10 mouse cellular contexts compared by ENCODE assay signal in the genomic region with DNA sequence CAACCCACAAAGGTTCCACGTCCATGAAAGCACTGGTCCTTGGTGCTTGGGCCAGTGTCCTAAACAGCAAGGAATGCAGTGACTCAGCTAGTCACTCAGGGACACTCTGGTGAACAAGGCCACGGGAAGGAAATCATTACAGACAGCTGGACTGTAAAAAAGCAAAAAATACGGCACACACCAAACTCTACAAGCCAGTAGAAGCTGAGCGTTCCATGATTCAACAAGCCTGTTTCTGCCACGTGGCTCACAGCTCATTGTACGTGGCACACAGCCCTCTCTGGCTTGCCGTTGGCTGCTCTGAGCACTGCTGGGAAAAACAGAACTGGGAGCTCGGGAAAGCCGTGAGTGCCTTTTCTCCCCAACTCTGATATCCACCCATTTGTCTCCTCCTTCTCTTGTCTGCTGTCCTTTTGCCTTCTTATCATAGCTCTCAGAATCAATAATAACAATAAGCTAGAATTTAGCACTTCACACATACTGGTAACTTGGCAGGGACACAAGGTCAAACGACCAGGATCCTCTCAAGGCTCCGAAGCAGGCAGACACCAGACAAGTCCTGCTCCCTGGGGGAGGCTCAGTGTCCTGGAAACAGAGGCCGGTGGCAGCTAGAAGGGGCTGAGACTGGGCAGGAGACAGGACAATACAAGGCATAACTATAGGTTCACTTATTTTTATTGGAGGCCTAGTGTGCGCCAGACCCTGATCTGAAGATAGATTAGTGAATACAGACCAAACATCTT. TPM values are rescaled to one million over a fixed set of nuclear protein-coding genes. Genes with fewer than 3 reads are reported as not detected.
DNase-seq lines count a peak whose midpoint lies in the region; ATAC-seq and TF ChIP-seq lines count a peak whose summit lies in the region.
"Had no signal": no experiment of that assay in that cellular context is flagged by ENCODE, and none has a peak within 500 bp of the region (broad histone marks: within the 10 kb centered on the region; RNA-seq: fewer than 3 reads in every experiment).

A gene (plus strand): TSS at position 218 of the 743 bp plus-strand sequence.

- H3K36me3 ChIP-seq in intestine, embryonic 16.5 days (ENCODE audit: control insufficient read depth, insufficient read depth, low read length): no peaks in the 10 kb centered on the region
- no peaks in the 10 kb centered on the region for H3K36me3 ChIP-seq in intestine, embryonic 15.5 days
- H3K36me3 ChIP-seq in heart, embryonic 16.5 days (ENCODE audit: control insufficient read depth, insufficient read depth): no peaks in the 10 kb centered on the region
- no peaks in the 10 kb centered on the region for H3K36me3 ChIP-seq in lung, postnatal 0 days (ENCODE audit: insufficient read depth, low read length)
- H3K36me3 ChIP-seq: embryonic facial prominence, embryonic 13.5 days; limb, embryonic 15.5 days had no signal

- H3K9ac ChIP-seq in intestine, embryonic 16.5 days (ENCODE audit: low read depth, low read length): no peak within 1 kb of the TSS
- H3K9ac ChIP-seq in intestine, embryonic 15.5 days: no peak within 1 kb of the TSS
- peak within 1 kb of the TSS; percentile 15; the same call in 1 of the 2 replicates for H3K9ac ChIP-seq in heart, embryonic 16.5 days (ENCODE audit: low read length)
- no peak within 1 kb of the TSS for H3K9ac ChIP-seq in lung, postnatal 0 days (replicated peaks; ENCODE audit: low read depth)
- H3K9ac ChIP-seq: embryonic facial prominence, embryonic 13.5 days; limb, embryonic 15.5 days had no signal

- H3K4me1 ChIP-seq in intestine, embryonic 16.5 days (ENCODE audit: control insufficient read depth, insufficient read depth, low read length): no peaks in the 10 kb centered on the region
- no peaks in the 10 kb centered on the region for H3K4me1 ChIP-seq in intestine, embryonic 15.5 days (replicated peaks)
- H3K4me1 ChIP-seq in heart, embryonic 16.5 days (ENCODE audit: control insufficient read depth, insufficient read depth, low read length): peaks cover 5% of the 10 kb centered on the region; the same call in 1 of the 2 replicates
- H3K4me1 ChIP-seq in lung, postnatal 0 days (ENCODE audit: insufficient read depth, low read depth, low read length): peaks cover 4% of the 10 kb centered on the region; the same call in 1 of the 2 replicates
- H3K4me1 ChIP-seq: embryonic facial prominence, embryonic 13.5 days had no signal

- no peak within 1 kb of the TSS for H3K4me3 ChIP-seq in intestine, embryonic 16.5 days (ENCODE audit: low read length)
- H3K4me3 ChIP-seq in intestine, embryonic 15.5 days (replicated peaks): no peak within 1 kb of the TSS
- no peak within 1 kb of the TSS for H3K4me3 ChIP-seq in heart, embryonic 16.5 days (ENCODE audit: low read length)
- no peak within 1 kb of the TSS for H3K4me3 ChIP-seq in lung, postnatal 0 days (ENCODE audit: low read depth, low read length)
- H3K4me3 ChIP-seq: embryonic facial prominence, embryonic 13.5 days; limb, embryonic 15.5 days had no signal

- H3K4me2 ChIP-seq in intestine, embryonic 16.5 days (ENCODE audit: low read depth, low read length): no peak within 1 kb of the TSS
- no peak within 1 kb of the TSS for H3K4me2 ChIP-seq in intestine, embryonic 15.5 days (replicated peaks)
- no peak within 1 kb of the TSS for H3K4me2 ChIP-seq in heart, embryonic 16.5 days (ENCODE audit: low read depth, low read length)
- no peak within 1 kb of the TSS for H3K4me2 ChIP-seq in lung, postnatal 0 days (replicated peaks; ENCODE audit: low read depth, low read length)
- H3K4me2 ChIP-seq: embryonic facial prominence, embryonic 13.5 days; limb, embryonic 15.5 days had no signal

- 59% methylated on average over 13 of the region's 13 CpGs for WGBS in intestine, embryonic 16.5 days
- 56% methylated on average over 13 of the region's 13 CpGs for WGBS in intestine, embryonic 15.5 days
- WGBS in heart, embryonic 16.5 days: 28% methylated on average over 13 of the region's 13 CpGs
- WGBS in lung, postnatal 0 days: 38% methylated on average over 13 of the region's 13 CpGs

- DNase-seq in adrenal gland, adult (ENCODE audit: inconsistent age in 2 of 2, low spot score in 1 of 2): peak; percentile 88 to 96
- peak; percentile 89 for DNase-seq in lung, postnatal 0 days (ENCODE audit: low spot score)
- DNase-seq in B cell, adult 2 months: no peak
- DNase-seq in cerebellum, adult 18-20 months: no peak

- no peak for TF ChIP-seq CTCF in lung, postnatal 0 days (IDR thresholded peaks at IDR 0.05)

- 0 out of 2 replicates have a peak within 1 kb of the TSS, but pooled peaks have one; percentile 16 for H3K27ac ChIP-seq in intestine, embryonic 16.5 days (ENCODE audit: low read length)
- H3K27ac ChIP-seq in intestine, embryonic 15.5 days: no peak within 1 kb of the TSS
- H3K27ac ChIP-seq in heart, embryonic 16.5 days (ENCODE audit: low read length): no peak within 1 kb of the TSS; the same call in 1 of the 2 replicates
- peak within 1 kb of the TSS; percentile 4; the same call in 1 of the 2 replicates for H3K27ac ChIP-seq in lung, postnatal 0 days (ENCODE audit: low read length)
- H3K27ac ChIP-seq: embryonic facial prominence, embryonic 13.5 days; limb, embryonic 15.5 days had no signal

- H3K27me3 ChIP-seq in intestine, embryonic 16.5 days (replicated peaks; ENCODE audit: control insufficient read depth, insufficient read depth, low read length): no peaks in the 10 kb centered on the region
- H3K27me3 ChIP-seq in intestine, embryonic 15.5 days (replicated peaks): no peaks in the 10 kb centered on the region
- H3K27me3 ChIP-seq in heart, embryonic 16.5 days (ENCODE audit: control insufficient read depth, insufficient read depth, low read length): no peaks in the 10 kb centered on the region
- no peaks in the 10 kb centered on the region for H3K27me3 ChIP-seq in lung, postnatal 0 days (replicated peaks; ENCODE audit: insufficient read depth, low read length)
- H3K27me3 ChIP-seq: embryonic facial prominence, embryonic 13.5 days; limb, embryonic 15.5 days had no signal

- TF ChIP-seq EP300 in lung, postnatal 0 days (IDR thresholded peaks at IDR 0.05): peak; percentile 63

- ATAC-seq in intestine, embryonic 16.5 days: peak; percentile 46; the same call in 1 of the 2 replicates
- no peak; the same call in 1 of the 2 replicates for ATAC-seq in intestine, embryonic 15.5 days
- no peak for ATAC-seq in heart, embryonic 16.5 days (replicated peaks; ENCODE audit: extremely low read depth, insufficient read depth, low FRiP score)
- ATAC-seq in lung, postnatal 0 days: peak; percentile 88
- ATAC-seq in erythroblast, adult 5-6 weeks (replicated peaks; ENCODE audit: low FRiP score, poor library complexity, severe bottlenecking): no peak

- H3K9me3 ChIP-seq in intestine, embryonic 16.5 days (ENCODE audit: control insufficient read depth, low read length): no peaks in the 10 kb centered on the region
- no peaks in the 10 kb centered on the region for H3K9me3 ChIP-seq in intestine, embryonic 15.5 days
- no peaks in the 10 kb centered on the region for H3K9me3 ChIP-seq in heart, embryonic 16.5 days (replicated peaks; ENCODE audit: control insufficient read depth, low read length)
- H3K9me3 ChIP-seq in lung, postnatal 0 days (ENCODE audit: low read length): no peaks in the 10 kb centered on the region
- H3K9me3 ChIP-seq: limb, embryonic 15.5 days had no signal

RNA-seq across cellular contexts. Expression of the gene that starts here (rescaled TPM):
- 11.9 and 14.0 TPM in 2 replicates for polyA plus RNA-seq in intestine, embryonic 16.5 days (2015; fragmentation: Nextera tagmentation; extraction: Ambion mirVana)
- 7.6 and 9.7 TPM in 2 replicates for polyA plus RNA-seq in intestine, embryonic 15.5 days (2015; fragmentation: Nextera tagmentation; extraction: Ambion mirVana)
- polyA plus RNA-seq in heart, embryonic 16.5 days (2015; fragmentation: Nextera tagmentation; extraction: Ambion mirVana): 0.94 and 1.1 TPM in 2 replicates
- polyA plus RNA-seq in lung, postnatal 0 days (2015; fragmentation: Nextera tagmentation; extraction: Ambion mirVana): 3.2 and 4.5 TPM in 2 replicates
- not detected in 2 replicates for total RNA-seq in erythroblast, adult 5-6 weeks (2015; ENCODE audit: low replicate concordance)
- total RNA-seq in erythroblast, adult 5-6 weeks (2017; ENCODE audit: low replicate concordance): not detected in 2 replicates

Comparison
In these comparisons a context has a peak if more than half of its experiments do, and no peak if none do; other contexts are left out.
1. ATAC-seq: peak in intestine, embryonic 16.5 days (single experiment) and lung, postnatal 0 days (single experiment); none in intestine, embryonic 15.5 days (single experiment), heart, embryonic 16.5 days (single experiment) and erythroblast, adult 5-6 weeks (single experiment).
2. H3K27ac ChIP-seq: peak in intestine, embryonic 16.5 days (single experiment) and lung, postnatal 0 days (single experiment); none in intestine, embryonic 15.5 days (single experiment) and heart, embryonic 16.5 days (single experiment).
3. DNase-seq: peak in adrenal gland, adult (2 of 2) and lung, postnatal 0 days (single experiment); none in B cell, adult 2 months (0 of 2) and cerebellum, adult 18-20 months (0 of 2).